Mouse (Mus musculus) liver, embryonic 12.5 days (tissue): ENCODE data around the gene Idua. TPM values are rescaled to one million over a fixed set of nuclear protein-coding genes. Genes with fewer than 3 reads are reported as not detected.

ENCODE experiments used
- ATAC-seq: fragments of 200-750 bp; cut with Nextera tagmentation; 2 replicates; pipeline ENCODE4 v1.8.0; 2017; ENCODE audit warnings: moderate number of reproducible peaks, mild to moderate bottlenecking, moderate library complexity
- H3K27ac ChIP-seq: fragments of 300-500 bp; sonication (generic); 2 replicates; pipeline ENCODE4 v1.5.1; 2016; ENCODE audit warnings: mild to moderate bottlenecking
- H3K27me3 ChIP-seq: fragments of 300-500 bp; sonication (generic); replicated peaks from 2 replicates; pipeline ENCODE4 v1.6.1; 2016; ENCODE audit warnings: mild to moderate bottlenecking, moderate library complexity
- H3K36me3 ChIP-seq: fragments of 300-500 bp; sonication (generic); 2 replicates; pipeline ENCODE4 v1.6.1; 2016; ENCODE audit warnings: mild to moderate bottlenecking, moderate library complexity
- H3K4me1 ChIP-seq: fragments of 300-500 bp; sonication (generic); 2 replicates; pipeline ENCODE4 v1.6.1; 2016
- H3K4me2 ChIP-seq: fragments of 300-500 bp; sonication (generic); 2 replicates; pipeline ENCODE4 v1.6.1; 2016; ENCODE audit warnings: mild to moderate bottlenecking, moderate library complexity
- H3K4me3 ChIP-seq: fragments of 300-500 bp; sonication (generic); 2 replicates; pipeline ENCODE4 v1.5.1; 2016; ENCODE audit warnings: mild to moderate bottlenecking, moderate library complexity
- H3K9ac ChIP-seq: fragments of 300-500 bp; sonication (generic); 2 replicates; pipeline ENCODE4 v1.6.1; 2016; ENCODE audit warnings: mild to moderate bottlenecking, moderate library complexity
- H3K9me3 ChIP-seq: fragments of 300-500 bp; sonication (generic); replicated peaks from 2 replicates; pipeline ENCODE4 v1.6.1; 2016; ENCODE audit warnings: mild to moderate bottlenecking, moderate library complexity
- WGBS: fragments of 180-500 bp; shearing (Covaris S2); methylation state at CpG from one replicate; pipeline ENCODE4 v1.1.7; 2016; ENCODE audit not compliant: insufficient replicate concordance; 5-methylcytosine and 5-hydroxymethylcytosine counted together
- polyA plus RNA-seq: library from polyadenylated mRNA; unstranded; fragments of >200 nt; fragmentation: Nextera tagmentation; extraction: Ambion mirVana; gene quantifications from 2 replicates; pipeline ENCODE4 v1.2.1, GENCODE M21; 2016

Idua gene
- polyA plus RNA-seq, 1 experiment from 2014 or later: 5.9 TPM

DNA sequence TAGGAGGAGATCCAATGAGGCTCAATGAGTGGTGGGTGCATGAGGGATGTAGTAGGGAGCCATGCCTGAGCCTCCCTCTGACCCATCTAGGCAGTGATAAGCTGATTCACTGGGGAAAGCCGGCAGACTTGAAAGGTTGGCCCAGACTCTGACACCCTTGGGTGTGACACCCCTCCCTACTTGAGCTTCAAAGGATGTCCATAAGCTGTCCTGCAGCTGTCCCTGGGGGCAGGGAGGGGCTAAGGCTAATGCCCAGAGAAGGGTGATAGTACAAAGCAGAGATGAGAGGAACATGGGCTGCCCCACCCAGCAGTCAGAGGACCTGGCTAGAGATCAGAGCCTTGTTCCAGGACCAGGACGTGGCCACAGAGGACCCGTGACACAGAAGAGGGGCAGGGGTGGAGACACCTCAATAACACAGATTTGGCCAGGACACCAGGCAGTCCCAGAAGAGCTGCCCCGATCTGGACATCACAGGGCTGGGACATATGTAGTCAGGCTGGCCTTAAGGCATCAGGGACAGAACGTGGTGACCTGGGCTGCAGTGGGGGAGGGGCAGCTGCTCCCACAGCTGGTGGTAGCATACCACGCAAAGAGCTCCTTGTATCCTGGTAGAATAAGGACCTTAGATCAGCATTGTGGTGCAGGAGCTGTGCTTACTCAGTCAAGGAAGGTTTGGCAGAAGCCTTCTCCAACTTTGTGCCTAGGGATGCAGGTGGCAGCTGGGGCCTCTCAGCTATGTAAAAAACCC lies 49.0 kb downstream of the Idua start:
- peak overlapping the region; percentile 41; the same call in 1 of the 2 replicates for H3K4me2 ChIP-seq
- peak; percentile 63 for ATAC-seq
- H3K9me3 ChIP-seq: no peaks in the 10 kb centered on the region
- H3K36me3 ChIP-seq: peaks cover 38% of the 10 kb centered on the region
- H3K27ac ChIP-seq: peak overlapping the region; percentile 82
- H3K4me1 ChIP-seq: peaks cover 42% of the 10 kb centered on the region
- peaks cover 4% of the 10 kb centered on the region; the same call in 1 of the 2 replicates for H3K27me3 ChIP-seq
- no peak overlapping the region for H3K4me3 ChIP-seq
- H3K9ac ChIP-seq: peak overlapping the region; percentile 49; the same call in 1 of the 2 replicates
- 42% methylated on average over 6 of the region's 6 CpGs for WGBS

DNA sequence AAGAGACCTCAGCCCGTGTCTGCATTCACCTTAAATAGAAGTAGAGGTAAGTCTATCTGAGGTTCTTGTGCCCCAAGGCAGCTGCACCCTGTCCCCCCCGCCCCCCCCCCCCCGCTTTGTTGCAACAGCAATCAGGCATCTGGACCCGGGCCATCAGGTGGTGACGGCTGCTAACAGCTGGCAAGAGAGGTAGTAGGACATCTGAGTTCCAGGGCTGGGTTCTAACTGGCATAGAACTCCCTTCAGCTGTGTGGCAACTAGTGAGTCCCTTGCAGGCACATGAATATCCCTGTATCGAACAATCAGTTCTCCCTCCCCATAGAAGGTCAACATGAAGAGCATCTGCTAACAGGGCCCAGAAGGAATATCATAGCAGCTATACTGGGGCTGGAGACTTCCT lies 51.8 kb downstream of the Idua start:
- peaks cover 39% of the 10 kb centered on the region for H3K4me1 ChIP-seq
- H3K36me3 ChIP-seq: peaks cover 10% of the 10 kb centered on the region; the same call in 1 of the 2 replicates
- H3K4me3 ChIP-seq: no peak overlapping the region
- no peak for ATAC-seq
- WGBS: 64% methylated on average over 6 of the region's 6 CpGs
- H3K27me3 ChIP-seq: peaks cover 8% of the 10 kb centered on the region; the same call in 1 of the 2 replicates
- no peak overlapping the region for H3K9ac ChIP-seq
- H3K27ac ChIP-seq: no peak overlapping the region
- H3K9me3 ChIP-seq: no peaks in the 10 kb centered on the region
- no peak overlapping the region for H3K4me2 ChIP-seq

DNA sequence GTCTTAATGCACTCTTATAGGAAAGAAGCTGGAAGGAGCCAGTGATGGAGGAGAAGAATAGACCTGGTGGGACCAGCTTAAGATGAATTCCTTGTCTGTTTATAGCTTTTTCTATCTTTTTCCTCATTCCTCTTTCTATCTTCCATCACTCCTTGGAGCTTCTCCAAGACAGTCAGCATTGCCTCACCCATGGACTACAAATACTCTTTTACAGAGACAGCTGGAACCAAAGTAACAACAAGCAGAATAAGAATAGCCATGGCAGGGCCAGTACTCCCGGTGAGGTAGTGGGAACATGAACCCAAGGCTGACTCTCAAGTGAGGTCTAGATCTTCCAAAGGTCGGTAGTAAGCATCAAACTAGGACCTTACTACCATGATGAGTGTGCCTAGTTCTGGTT lies 53.0 kb downstream of the Idua start:
- peaks cover 4% of the 10 kb centered on the region; the same call in 1 of the 2 replicates for H3K36me3 ChIP-seq
- no peak overlapping the region for H3K4me3 ChIP-seq
- peaks cover 28% of the 10 kb centered on the region for H3K4me1 ChIP-seq
- no peak for ATAC-seq
- no peak overlapping the region for H3K9ac ChIP-seq
- no peaks in the 10 kb centered on the region for H3K9me3 ChIP-seq
- H3K27me3 ChIP-seq: peaks cover 8% of the 10 kb centered on the region; the same call in 1 of the 2 replicates
- 77% methylated on average over 2 of the region's 2 CpGs for WGBS
- no peak overlapping the region for H3K4me2 ChIP-seq
- no peak overlapping the region for H3K27ac ChIP-seq

- no peak overlapping the region for H3K9ac ChIP-seq
- peaks cover 22% of the 10 kb centered on the region for H3K4me1 ChIP-seq
- ATAC-seq: no peak
- H3K27me3 ChIP-seq: peaks cover 8% of the 10 kb centered on the region; the same call in 1 of the 2 replicates
- H3K4me2 ChIP-seq: no peak overlapping the region
- no peaks in the 10 kb centered on the region; the same call in 1 of the 2 replicates for H3K36me3 ChIP-seq
- no peaks in the 10 kb centered on the region for H3K9me3 ChIP-seq
- no peak overlapping the region for H3K27ac ChIP-seq
- no peak overlapping the region for H3K4me3 ChIP-seq
Observed at GRCm38 (mm10) chr5:108713691-108714090, 53.6 kb downstream of the Idua start.

- no peak overlapping the region for H3K9ac ChIP-seq
- H3K4me2 ChIP-seq: no peak overlapping the region
- H3K27ac ChIP-seq: no peak overlapping the region
- WGBS: 64% methylated on average over 6 of the region's 6 CpGs
- peaks cover 17% of the 10 kb centered on the region for H3K4me1 ChIP-seq
- no peaks in the 10 kb centered on the region for H3K36me3 ChIP-seq
- H3K27me3 ChIP-seq: peaks cover 8% of the 10 kb centered on the region; the same call in 1 of the 2 replicates
- H3K4me3 ChIP-seq: no peak overlapping the region
- no peaks in the 10 kb centered on the region for H3K9me3 ChIP-seq
- no peak for ATAC-seq
Observed at GRCm38 (mm10) chr5:108714149-108714548, 54.0 kb downstream of the Idua start.

- Histone ChIP-seq H3K9me3 (no peaks in the 10 kb centered on the region), H3K4me1 (peaks cover 12% of the 10 kb centered on the region), H3K4me3 (no peak overlapping the region), H3K4me2 (no peak overlapping the region), H3K27me3 (peaks cover 14% of the 10 kb centered on the region), H3K9ac (no peak overlapping the region), H3K36me3 (no peaks in the 10 kb centered on the region), H3K27ac (no peak overlapping the region)
- 56% methylated on average over 1 of the region's 1 CpGs for WGBS
- ATAC-seq: no peak
Observed at GRCm38 (mm10) chr5:108715974-108716373, 55.8 kb downstream of the Idua start.

GRCm38 (mm10) chr5:108718051-108718450 lies 57.9 kb downstream of the Idua start:
- no peak overlapping the region for H3K4me3 ChIP-seq
- no peaks in the 10 kb centered on the region for H3K36me3 ChIP-seq
- no peak for ATAC-seq
- H3K27me3 ChIP-seq: peaks cover 18% of the 10 kb centered on the region
- WGBS: 49% methylated on average over 4 of the region's 4 CpGs
- peaks cover 12% of the 10 kb centered on the region for H3K4me1 ChIP-seq
- no peak overlapping the region for H3K27ac ChIP-seq
- H3K9ac ChIP-seq: no peak overlapping the region
- H3K9me3 ChIP-seq: no peaks in the 10 kb centered on the region
- H3K4me2 ChIP-seq: no peak overlapping the region

GRCm38 (mm10) chr5:108719761-108720160 lies 59.6 kb downstream of the Idua start:
- Histone ChIP-seq H3K27ac (no peak overlapping the region), H3K4me2 (no peak overlapping the region), H3K36me3 (no peaks in the 10 kb centered on the region), H3K4me3 (no peak overlapping the region), H3K9ac (no peak overlapping the region), H3K4me1 (peaks cover 12% of the 10 kb centered on the region), H3K27me3 (peaks cover 14% of the 10 kb centered on the region), H3K9me3 (no peaks in the 10 kb centered on the region)
- 40% methylated on average over 7 of the region's 7 CpGs for WGBS
- ATAC-seq: peak; percentile 65

GRCm38 (mm10) chr5:108724006-108724405 lies 63.9 kb downstream of the Idua start:
- H3K9ac ChIP-seq: no peak overlapping the region
- no peak overlapping the region for H3K27ac ChIP-seq
- H3K4me2 ChIP-seq: no peak overlapping the region
- H3K36me3 ChIP-seq: no peaks in the 10 kb centered on the region
- peaks cover 9% of the 10 kb centered on the region for H3K27me3 ChIP-seq
- H3K4me1 ChIP-seq: peaks cover 11% of the 10 kb centered on the region; the same call in 1 of the 2 replicates
- 49% methylated on average over 2 of the region's 2 CpGs for WGBS
- H3K9me3 ChIP-seq: no peaks in the 10 kb centered on the region
- H3K4me3 ChIP-seq: no peak overlapping the region
- ATAC-seq: no peak

DNA sequence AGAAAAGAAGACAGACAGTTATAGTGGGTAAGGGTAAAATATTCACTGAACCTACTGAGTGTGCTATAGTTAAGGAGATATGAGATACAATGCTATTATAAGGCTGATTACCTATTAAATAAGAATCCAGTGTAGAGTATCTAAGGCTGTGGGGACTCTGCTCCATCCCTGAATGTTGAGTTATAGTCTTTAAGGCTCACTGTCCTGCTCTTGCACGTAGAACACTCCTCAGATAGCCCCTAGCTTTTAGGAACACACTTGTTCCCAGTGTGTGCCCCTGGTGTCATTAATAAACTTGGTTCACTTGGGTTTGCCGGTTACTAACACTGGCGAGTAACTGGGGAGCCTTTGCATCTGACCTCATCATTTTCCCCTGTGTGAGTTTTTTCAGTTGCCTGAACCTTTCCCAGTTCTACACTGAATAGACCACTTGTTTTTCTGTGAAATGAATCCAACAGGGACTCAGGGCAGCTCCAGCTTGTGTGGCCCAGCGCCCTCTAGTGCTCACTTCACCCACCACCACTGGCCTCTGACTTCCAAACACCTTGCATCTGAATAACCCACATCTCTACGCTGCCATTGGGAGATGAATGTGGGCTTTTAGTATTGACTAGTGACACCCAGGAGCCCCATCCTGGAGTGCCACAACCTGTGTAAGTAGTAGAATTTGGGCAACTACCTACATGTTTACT lies 66.6 kb downstream of the Idua start:
- 0 out of 2 replicates have a peak, but pooled peaks cover 7% of the 10 kb centered on the region for H3K4me1 ChIP-seq
- WGBS: 19% methylated on average over 5 of the region's 5 CpGs

GRCm38 (mm10) chr5:108727425-108727824 lies 67.3 kb downstream of the Idua start:
- Histone ChIP-seq H3K4me3 (no peak overlapping the region), H3K27me3 (peaks cover 14% of the 10 kb centered on the region; the same call in 1 of the 2 replicates), H3K36me3 (no peaks in the 10 kb centered on the region), H3K4me2 (no peak overlapping the region), H3K27ac (no peak overlapping the region), H3K9ac (no peak overlapping the region), H3K9me3 (no peaks in the 10 kb centered on the region), H3K4me1 (0 out of 2 replicates have a peak, but pooled peaks cover 7% of the 10 kb centered on the region)
- 0 out of 2 replicates have a peak, but pooled peaks have one; percentile 21 for ATAC-seq
- WGBS: 83% methylated on average over 1 of the region's 1 CpGs

More for the DNA sequence above, 66.6 kb downstream of the Idua start:
- ATAC-seq: peak; percentile 75
- Histone ChIP-seq H3K27ac (no peak overlapping the region), H3K9me3 (no peaks in the 10 kb centered on the region), H3K27me3 (peaks cover 11% of the 10 kb centered on the region; the same call in 1 of the 2 replicates), H3K4me3 (no peak overlapping the region), H3K36me3 (no peaks in the 10 kb centered on the region), H3K9ac (no peak overlapping the region), H3K4me2 (no peak overlapping the region)
